Mouse (Mus musculus) myocyte (in vitro differentiated cells): ENCODE results near the gene Nat8f7. TPM values are rescaled to one million over a fixed set of nuclear protein-coding genes. Genes with fewer than 3 reads are reported as not detected.
"Not testable (repeated sequence)": the region's sequence is repeated elsewhere in the genome, so short reads cannot be mapped to it uniquely, and the experiment has no call there.

Source experiments
- H3K27me3 ChIP-seq: one replicate; pipeline ENCODE4 v1.6.1; 2011; ENCODE audit not compliant: control insufficient read depth, insufficient read depth, insufficient read length
- H3K36me3 ChIP-seq: one replicate; pipeline ENCODE4 v1.6.1; 2011; ENCODE audit not compliant: control insufficient read depth, insufficient read depth
- H3K4me2 ChIP-seq: one replicate; pipeline ENCODE4 v1.6.1; 2011; ENCODE audit warnings: low read depth, control low read depth
- H3K4me3 ChIP-seq: one replicate; pipeline ENCODE4 v1.5.1; 2011; ENCODE audit warnings: mild to moderate bottlenecking, control low read depth, moderate library complexity
- H3K79me2 ChIP-seq: one replicate; pipeline ENCODE4 v1.6.1; 2011; ENCODE audit not compliant: control insufficient read depth, insufficient read depth
- H3ac ChIP-seq: one replicate; pipeline ENCODE4 v1.6.1; 2011; ENCODE audit not compliant: control insufficient read depth, insufficient read length
- polyA plus RNA-seq: library from polyadenylated mRNA; unstranded; fragments of >200 nt; fragmentation: generic; extraction: Trizol; gene quantifications from one replicate; pipeline ENCODE4 v1.2.1, GENCODE M21; 2012; ENCODE audit warnings: missing spikeins

Gene Nat8f7
- polyA plus RNA-seq = not detected

DNA sequence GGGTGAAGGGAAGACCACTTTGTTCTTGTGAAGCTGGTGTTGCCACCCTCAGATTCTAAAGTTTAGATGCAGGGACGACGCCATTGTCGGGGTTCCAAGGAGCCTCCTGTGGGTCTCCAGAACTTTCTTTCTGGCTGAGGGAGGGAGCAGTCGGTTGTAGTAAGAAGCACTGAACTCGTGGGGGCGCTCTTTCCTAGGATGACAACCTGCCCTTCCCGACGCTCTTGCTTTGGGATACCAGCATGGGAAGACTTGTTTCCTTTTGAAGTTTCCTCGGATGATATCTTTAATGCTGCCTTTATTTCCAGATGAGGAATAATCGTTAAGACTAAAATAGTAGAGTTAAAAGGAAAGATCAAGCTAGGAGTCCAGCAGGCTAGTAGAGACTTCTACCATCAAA lies at the start of gene Nat8f7:
Gene Nat8f7 (minus strand): TSS at position 101 of the 400 bp plus-strand sequence.
- H3K4me2 ChIP-seq, H3K4me3 ChIP-seq, H3K27me3 ChIP-seq, H3ac ChIP-seq, H3K36me3 ChIP-seq, H3K79me2 ChIP-seq: not testable (repeated sequence)

DNA sequence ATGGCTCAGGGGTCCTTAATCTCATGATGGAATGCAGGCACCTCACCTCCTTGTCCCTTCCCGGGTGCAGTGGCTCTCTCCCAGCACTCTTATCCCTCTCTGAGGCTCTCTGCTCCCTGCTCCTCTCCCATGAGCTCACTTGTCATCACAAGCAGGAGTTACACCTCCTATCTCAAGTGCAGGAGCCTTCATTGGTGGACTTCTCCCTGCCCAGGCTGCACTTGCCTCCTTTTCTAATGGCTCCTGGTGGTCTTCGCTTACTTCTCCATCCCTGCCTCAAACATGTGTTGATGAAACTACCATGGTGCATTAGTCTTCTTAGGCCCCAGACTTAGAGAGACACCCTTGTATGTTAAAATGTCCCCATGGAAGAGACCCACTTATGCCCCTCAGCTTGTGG lies 49.7 kb upstream of the Nat8f7 start:
- H3K36me3 ChIP-seq, H3K4me3 ChIP-seq, H3K79me2 ChIP-seq, H3ac ChIP-seq, H3K4me2 ChIP-seq, H3K27me3 ChIP-seq: not testable (repeated sequence)

DNA sequence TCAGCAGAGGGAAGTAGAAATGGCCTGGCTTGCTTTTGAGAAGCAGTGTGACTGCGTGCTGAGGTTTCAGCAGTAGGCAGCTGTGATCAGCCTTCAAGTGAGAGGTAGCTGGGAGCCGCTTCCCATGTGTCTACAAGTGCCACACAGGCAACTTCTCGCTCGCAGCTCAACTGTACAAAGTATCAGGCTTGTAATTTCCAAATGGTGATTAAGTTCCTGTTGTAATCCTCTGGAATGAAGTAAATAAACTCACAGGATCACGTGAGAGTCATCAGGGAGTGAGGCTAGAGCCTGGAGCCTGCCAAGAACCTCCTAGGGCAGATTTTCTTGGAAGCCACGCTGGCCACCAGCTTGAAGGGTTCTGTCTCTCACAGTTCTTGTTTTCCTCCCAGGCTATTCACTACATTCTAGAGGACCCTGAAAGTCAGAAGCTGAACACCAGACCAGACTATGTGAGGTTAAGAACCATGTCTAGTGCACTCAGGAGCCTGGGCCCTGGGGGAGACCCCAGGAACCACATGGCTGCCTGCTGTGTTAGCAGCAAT lies 42.8 kb upstream of the Nat8f7 start:
- H3K79me2 ChIP-seq, H3K36me3 ChIP-seq, H3K4me3 ChIP-seq, H3K27me3 ChIP-seq, H3K4me2 ChIP-seq, H3ac ChIP-seq: not testable (repeated sequence)

DNA sequence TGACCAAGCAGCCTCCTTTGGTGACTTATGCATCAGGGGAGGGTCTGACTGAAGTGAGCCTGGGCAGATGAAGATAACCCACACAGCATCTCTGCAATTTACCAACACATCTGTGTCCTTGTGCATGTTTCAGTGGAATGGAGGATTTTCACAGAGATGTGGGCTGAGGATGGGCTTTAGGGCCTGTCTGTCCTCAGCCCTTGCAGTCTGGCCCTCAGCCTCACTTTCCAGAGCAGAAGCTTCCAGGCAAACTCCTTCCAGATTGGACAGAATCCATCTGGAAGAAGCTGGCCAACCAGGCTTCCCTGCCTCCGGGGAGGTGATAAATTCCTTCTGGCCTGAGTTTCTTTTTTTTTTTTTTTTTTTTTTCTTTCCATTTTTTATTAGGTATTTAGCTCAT lies 3.4 kb downstream of the Nat8f7 start:
- not testable (repeated sequence) for H3K36me3 ChIP-seq, H3K27me3 ChIP-seq, H3K79me2 ChIP-seq, H3K4me3 ChIP-seq, H3ac ChIP-seq, H3K4me2 ChIP-seq

DNA sequence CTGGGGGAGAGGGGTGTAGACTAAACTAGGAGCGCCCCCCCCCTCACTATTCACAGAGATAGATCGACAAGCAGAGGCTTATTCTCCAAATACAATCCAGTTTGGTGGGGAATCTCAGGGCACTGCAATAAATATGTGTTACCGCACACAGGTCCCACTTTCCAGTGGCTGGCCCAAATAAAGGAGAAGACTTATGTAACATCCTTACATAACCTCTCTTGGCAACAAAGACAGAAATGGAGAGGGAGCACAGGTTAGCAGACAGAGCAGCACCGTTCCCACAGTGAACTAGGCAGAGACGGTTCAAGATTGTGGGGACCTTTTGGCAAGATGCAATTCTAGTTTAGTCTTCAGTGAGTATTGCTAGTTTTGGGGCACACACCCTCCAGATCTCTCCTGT lies 3.8 kb downstream of the Nat8f7 start:
- H3K4me3 ChIP-seq, H3ac ChIP-seq, H3K79me2 ChIP-seq, H3K4me2 ChIP-seq, H3K27me3 ChIP-seq, H3K36me3 ChIP-seq: not testable (repeated sequence)

DNA sequence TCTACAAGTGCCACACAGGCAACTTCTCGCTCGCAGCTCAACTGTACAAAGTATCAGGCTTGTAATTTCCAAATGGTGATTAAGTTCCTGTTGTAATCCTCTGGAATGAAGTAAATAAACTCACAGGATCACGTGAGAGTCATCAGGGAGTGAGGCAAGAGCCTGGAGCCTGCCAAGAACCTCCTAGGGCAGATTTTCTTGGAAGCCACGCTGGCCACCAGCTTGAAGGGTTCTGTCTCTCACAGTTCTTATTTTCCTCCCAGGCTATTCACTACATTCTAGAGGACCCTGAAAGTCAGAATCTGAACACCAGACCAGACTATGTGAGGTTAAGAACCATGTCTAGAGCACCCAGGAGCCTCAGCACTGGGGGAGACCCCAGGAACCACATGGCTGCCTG lies 11.1 kb downstream of the Nat8f7 start:
- H3K27me3 ChIP-seq, H3K36me3 ChIP-seq, H3K4me2 ChIP-seq, H3ac ChIP-seq, H3K79me2 ChIP-seq, H3K4me3 ChIP-seq: not testable (repeated sequence)

Other genes starting within 250 kb of the Nat8f7 start
- not detected for gene Fbxo41, start 210.2 kb downstream of the Nat8f7 start, polyA plus RNA-seq
- gene Egr4, start 199.6 kb downstream of the Nat8f7 start, polyA plus RNA-seq = not detected
- 0.62 TPM for gene Alms1, start 125.7 kb downstream of the Nat8f7 start, polyA plus RNA-seq
- not detected for gene Nat8f3, start 52.5 kb upstream of the Nat8f7 start, polyA plus RNA-seq
- not detected for gene Nat8f6, start 107.7 kb upstream of the Nat8f7 start, polyA plus RNA-seq
- not detected for gene Nat8f5, start 107.8 kb upstream of the Nat8f7 start, polyA plus RNA-seq
- gene Nat8, start 118.9 kb upstream of the Nat8f7 start, polyA plus RNA-seq = not detected
- gene Nat8f2, start 156.0 kb upstream of the Nat8f7 start, polyA plus RNA-seq = not detected
- 0.31 TPM for gene Nat8f4, start 191.7 kb upstream of the Nat8f7 start, polyA plus RNA-seq
- gene Tprkb, start 198.7 kb upstream of the Nat8f7 start, polyA plus RNA-seq = 19.8 TPM
- 3.8 TPM for gene Nat8f1, start 202.5 kb upstream of the Nat8f7 start, polyA plus RNA-seq
- 20.8 TPM for gene Dusp11, start 248.5 kb upstream of the Nat8f7 start, polyA plus RNA-seq